28 mouse cellular contexts compared by ENCODE assay signal in the genomic region with DNA sequence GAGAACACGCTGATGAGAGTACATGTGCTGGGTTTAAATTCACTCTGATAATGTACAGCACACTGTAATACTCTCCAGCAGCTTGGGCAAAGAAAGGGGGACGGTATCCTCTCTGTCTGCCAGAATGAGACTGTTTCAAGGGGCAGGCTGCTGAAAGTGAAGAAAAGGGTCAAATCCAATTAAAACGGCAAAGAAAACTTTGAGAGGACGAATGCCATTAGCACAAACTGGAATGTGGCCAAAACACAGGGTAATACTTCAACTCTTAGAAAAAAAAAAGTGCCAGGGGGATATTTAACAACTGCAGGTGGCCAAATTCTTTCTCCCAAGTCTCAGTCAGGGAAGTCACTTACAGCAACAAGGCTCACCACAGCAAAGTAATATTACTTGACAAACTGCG. TPM values are rescaled to one million over a fixed set of nuclear protein-coding genes. Genes with fewer than 3 reads are reported as not detected.
"Had no signal": no experiment of that assay in that cellular context is flagged by ENCODE, and none has a peak within 500 bp of the region (broad histone marks: within the 10 kb centered on the region; RNA-seq: fewer than 3 reads in every experiment).

No protein-coding gene starts in this region.

- H3K36me3 ChIP-seq: heart, embryonic 10.5 days; heart, embryonic 12.5 days; hindbrain, embryonic 10.5 days; hindbrain, embryonic 12.5 days; hindbrain, embryonic 15.5 days; limb, embryonic 13.5 days; limb, embryonic 15.5 days; liver, embryonic 12.5 days had no signal

- DNase-seq: gastrocnemius, adult 2 months; gastrocnemius, postnatal 10 days; gastrocnemius, postnatal 25 days; heart, adult 18-20 months; heart, postnatal 10 days; heart, postnatal 4 days; kidney, adult 11 months; kidney, postnatal 14 days; layer of hippocampus, adult 9-11 months; layer of hippocampus, postnatal 36 days; left cerebral cortex, postnatal 4 days had no signal

- H3K4me2 ChIP-seq: heart, embryonic 12.5 days; hindbrain, embryonic 12.5 days; hindbrain, embryonic 15.5 days; limb, embryonic 13.5 days; limb, embryonic 15.5 days; liver, embryonic 12.5 days had no signal

- H3K4me1 ChIP-seq: heart, embryonic 10.5 days; heart, embryonic 12.5 days; hindbrain, embryonic 10.5 days; hindbrain, embryonic 12.5 days; hindbrain, embryonic 15.5 days; limb, embryonic 15.5 days; liver, embryonic 12.5 days had no signal

- H3K9me3 ChIP-seq: heart, embryonic 10.5 days; heart, embryonic 12.5 days; hindbrain, embryonic 10.5 days; hindbrain, embryonic 12.5 days; hindbrain, embryonic 15.5 days; limb, embryonic 13.5 days; limb, embryonic 15.5 days; liver, embryonic 12.5 days had no signal

- H3K27me3 ChIP-seq: heart, embryonic 12.5 days; hindbrain, embryonic 12.5 days had no signal

- H3K4me3 ChIP-seq: gastrocnemius, adult 2 months; heart, embryonic 10.5 days; heart, embryonic 12.5 days; hindbrain, embryonic 10.5 days; hindbrain, embryonic 12.5 days; hindbrain, embryonic 15.5 days; limb, embryonic 13.5 days; limb, embryonic 15.5 days; liver, embryonic 12.5 days had no signal

- H3K9ac ChIP-seq: heart, embryonic 12.5 days; hindbrain, embryonic 12.5 days; hindbrain, embryonic 15.5 days; limb, embryonic 13.5 days; limb, embryonic 15.5 days; liver, embryonic 12.5 days; liver, embryonic 14.5 days had no signal

- H3K27ac ChIP-seq: gastrocnemius, adult 2 months; heart, embryonic 10.5 days; hindbrain, embryonic 10.5 days; hindbrain, embryonic 12.5 days; hindbrain, embryonic 15.5 days; hindbrain, postnatal 0 days; kidney, postnatal 0 days; limb, embryonic 13.5 days; limb, embryonic 15.5 days; liver, embryonic 12.5 days; liver, embryonic 14.5 days had no signal

- ATAC-seq: hindbrain, postnatal 0 days; intestine, embryonic 16.5 days; liver, embryonic 12.5 days had no signal

RNA-seq across cellular contexts. Expression of gene Nkx3-2, which starts 27.3 kb away (rescaled TPM):
- polyA plus RNA-seq: heart, embryonic 14.5 days; heart, embryonic 16.5 days; hindbrain, embryonic 15.5 days; hindbrain, postnatal 0 days; kidney, embryonic 14.5 days; kidney, postnatal 0 days; liver, adult 2 months; liver, embryonic 16.5 days had no signal
